Mouse (Mus musculus): Measurements from ENCODE around the gene 1700012P22Rik. TPM values are rescaled to one million over a fixed set of nuclear protein-coding genes. Genes with fewer than 3 reads are reported as not detected.

Gene 1700012P22Rik
- polyA plus RNA-seq (2012; ENCODE audit: low replicate concordance): not detected in 2 replicates

GRCm38 (mm10) chr4:144438672-144439071 lies at the start of gene 1700012P22Rik:
Gene 1700012P22Rik (minus strand): TSS chr4:144438772.

GRCm38 (mm10) chr4:144463656-144464055 lies 25.1 kb upstream of the 1700012P22Rik start, which contains the start of gene Aadacl3:
Gene Aadacl3 (minus strand): TSS chr4:144463756.

GRCm38 (mm10) chr4:144453217-144453616 lies 14.6 kb upstream of the 1700012P22Rik start, which contains the start of gene Gm9944:
Gene Gm9944 (minus strand): TSS chr4:144453317.

GRCm38 (mm10) chr4:144408290-144408689 lies 30.3 kb downstream of the 1700012P22Rik start, which contains the start of gene Pramef12:
Gene Pramef12 (minus strand): TSS chr4:144408464.

GRCm38 (mm10) chr4:144377911-144378310 lies 60.7 kb downstream of the 1700012P22Rik start, which contains the start of gene Pramef20:
Gene Pramef20 (minus strand): TSS chr4:144377933.

Other genes starting within 250 kb of the 1700012P22Rik start
- not detected in 2 replicates for gene Oog2, start 248.1 kb downstream of the 1700012P22Rik start, polyA plus RNA-seq (2012; ENCODE audit: low replicate concordance)
- not detected in 2 replicates for gene C87977, start 225.5 kb downstream of the 1700012P22Rik start, polyA plus RNA-seq (2012; ENCODE audit: low replicate concordance)
- not detected in 2 replicates for gene Pramel5, start 158.3 kb downstream of the 1700012P22Rik start, polyA plus RNA-seq (2012; ENCODE audit: low replicate concordance)
- gene Gm13128, start 108.5 kb downstream of the 1700012P22Rik start, polyA plus RNA-seq (2012; ENCODE audit: low replicate concordance): not detected in 2 replicates
- gene Gm13119, start 80.8 kb downstream of the 1700012P22Rik start, polyA plus RNA-seq (2012; ENCODE audit: low replicate concordance): not detected in 2 replicates
- not detected in 2 replicates for gene Pramef20, start 60.8 kb downstream of the 1700012P22Rik start, polyA plus RNA-seq (2012; ENCODE audit: low replicate concordance)
- gene Pramef12, start 30.3 kb downstream of the 1700012P22Rik start, polyA plus RNA-seq (2012; ENCODE audit: low replicate concordance): not detected in 2 replicates
- gene Gm9944, start 14.5 kb upstream of the 1700012P22Rik start, polyA plus RNA-seq (2012; ENCODE audit: low replicate concordance): not detected in 2 replicates
- gene Aadacl3, start 25.0 kb upstream of the 1700012P22Rik start, polyA plus RNA-seq (2012; ENCODE audit: low replicate concordance): not detected in 2 replicates
- not detected in 2 replicates for gene 9430007A20Rik, start 81.0 kb upstream of the 1700012P22Rik start, polyA plus RNA-seq (2012; ENCODE audit: low replicate concordance)
- not detected in 2 replicates for gene Gm13124, start 126.4 kb upstream of the 1700012P22Rik start, polyA plus RNA-seq (2012; ENCODE audit: low replicate concordance)
- gene Aadacl4, start 174.9 kb upstream of the 1700012P22Rik start, polyA plus RNA-seq (2012; ENCODE audit: low replicate concordance): not detected in 2 replicates
- not detected in 2 replicates for gene Gm436, start 247.6 kb upstream of the 1700012P22Rik start, polyA plus RNA-seq (2012; ENCODE audit: low replicate concordance)